Mouse (Mus musculus): Measurements from ENCODE around the gene Ccdc110. TPM values are rescaled to one million over a fixed set of nuclear protein-coding genes. Genes with fewer than 3 reads are reported as not detected.

The Ccdc110 gene
- 0.12 and 0.29 TPM in 2 replicates for polyA plus RNA-seq (2015; fragmentation: Nextera tagmentation; extraction: Ambion mirVana)

DNA sequence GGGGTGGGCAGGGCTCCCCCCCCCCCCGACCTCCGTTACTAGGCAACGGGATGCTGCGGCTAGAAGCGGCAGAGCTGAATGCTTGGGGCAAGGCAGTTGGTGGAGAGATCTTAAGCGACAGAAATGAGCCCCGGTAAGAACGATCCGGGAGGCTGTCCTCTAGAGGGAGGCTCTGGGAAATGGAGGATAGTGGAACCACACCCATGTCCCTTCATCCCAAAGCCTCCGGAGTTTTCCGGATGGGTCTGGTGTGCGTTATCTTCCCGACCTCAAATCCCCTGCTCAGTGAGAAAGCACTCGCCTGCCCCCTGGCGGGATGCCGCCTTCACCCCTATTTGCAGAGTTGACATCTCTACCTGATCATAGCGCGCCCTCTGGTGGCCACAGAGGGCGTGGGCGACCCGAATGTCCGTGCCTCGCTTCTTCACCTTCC lies at the start of gene Ccdc110:
Gene Ccdc110 (plus strand): TSS at position 38 of the 433 bp plus-strand sequence.
- Histone ChIP-seq H3K27ac (no peak within 1 kb of the TSS), H3K4me3 (peak within 1 kb of the TSS; percentile 43), H3K4me1 (peaks cover 6% of the 10 kb centered on the region; the same call in 1 of the 2 replicates), H3K4me2 (peak within 1 kb of the TSS; percentile 71), H3K9me3 (no peaks in the 10 kb centered on the region), H3K27me3 (replicated peaks) (no peaks in the 10 kb centered on the region), H3K36me3 (replicated peaks) (no peaks in the 10 kb centered on the region), H3K9ac (peak within 1 kb of the TSS; percentile 27; the same call in 1 of the 2 replicates)
- peak; percentile 95 for ATAC-seq (replicated peaks)
- WGBS, result under 1% methylated on average over 23 of the region's 23 CpGs

GRCm38 (mm10) chr8:45885202-45885685 lies 49.2 kb upstream of the Ccdc110 start, which contains the start of gene Pdlim3:
TSS of gene Pdlim3 (plus strand) at chr8:45885461.
- Histone ChIP-seq H3K4me2 (peak within 1 kb of the TSS; percentile 90), H3K36me3 (replicated peaks) (no peaks in the 10 kb centered on the region), H3K27me3 (replicated peaks) (peaks cover 5% of the 10 kb centered on the region; the same call in 1 of the 2 replicates), H3K9me3 (no peaks in the 10 kb centered on the region), H3K4me3 (peak within 1 kb of the TSS; percentile 38), H3K4me1 (peaks cover 15% of the 10 kb centered on the region), H3K27ac (no peak within 1 kb of the TSS), H3K9ac (peak within 1 kb of the TSS; percentile 21; the same call in 1 of the 2 replicates)
- ATAC-seq (replicated peaks), result peak; percentile 75
- 2% methylated on average over 22 of the region's 22 CpGs for whole genome bisulfite sequencing

- 43% methylated on average over 2 of the region's 2 CpGs for WGBS
- Histone ChIP-seq H3K27ac (no peak overlapping the region), H3K9me3 (no peaks in the 10 kb centered on the region), H3K9ac (peak overlapping the region; percentile 21; the same call in 1 of the 2 replicates), H3K4me1 (peaks cover 15% of the 10 kb centered on the region), H3K4me3 (peak overlapping the region; percentile 38), H3K4me2 (peak overlapping the region; percentile 90), H3K27me3 (replicated peaks) (peaks cover 5% of the 10 kb centered on the region; the same call in 1 of the 2 replicates), H3K36me3 (replicated peaks) (no peaks in the 10 kb centered on the region)
- ATAC-seq (replicated peaks), result 0 out of 2 replicates have a peak, but pooled peaks have one; percentile 21
Observed at GRCm38 (mm10) chr8:45885775-45886174, 48.6 kb upstream of the Ccdc110 start.

DNA sequence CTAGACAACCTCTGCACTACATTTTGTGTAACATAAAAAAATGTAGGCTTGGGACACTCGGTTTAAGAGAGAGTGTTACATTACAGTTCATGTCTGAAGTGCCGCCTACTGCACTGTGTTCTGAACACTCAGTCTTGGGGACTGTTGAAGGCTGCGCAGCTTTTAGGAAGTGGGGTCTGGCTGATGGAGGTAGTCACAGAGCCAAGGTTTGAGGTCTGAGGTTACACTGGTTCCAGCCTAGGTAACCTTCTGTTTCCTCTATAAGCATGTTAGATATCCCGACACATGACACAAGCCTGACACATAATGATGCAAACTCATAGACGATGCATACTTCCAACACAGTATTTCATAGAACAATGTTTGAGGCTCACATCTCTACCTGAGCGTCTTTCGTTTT lies 44.7 kb upstream of the Ccdc110 start:
- Histone ChIP-seq H3K9ac (no peak overlapping the region), H3K9me3 (no peaks in the 10 kb centered on the region), H3K27me3 (replicated peaks) (peaks cover 5% of the 10 kb centered on the region; the same call in 1 of the 2 replicates), H3K4me2 (no peak overlapping the region), H3K4me1 (peaks cover 10% of the 10 kb centered on the region), H3K4me3 (no peak overlapping the region), H3K36me3 (replicated peaks) (no peaks in the 10 kb centered on the region), H3K27ac (no peak overlapping the region)
- no peak for ATAC-seq (replicated peaks)
- WGBS, result 95% methylated on average over 7 of the region's 7 CpGs

DNA sequence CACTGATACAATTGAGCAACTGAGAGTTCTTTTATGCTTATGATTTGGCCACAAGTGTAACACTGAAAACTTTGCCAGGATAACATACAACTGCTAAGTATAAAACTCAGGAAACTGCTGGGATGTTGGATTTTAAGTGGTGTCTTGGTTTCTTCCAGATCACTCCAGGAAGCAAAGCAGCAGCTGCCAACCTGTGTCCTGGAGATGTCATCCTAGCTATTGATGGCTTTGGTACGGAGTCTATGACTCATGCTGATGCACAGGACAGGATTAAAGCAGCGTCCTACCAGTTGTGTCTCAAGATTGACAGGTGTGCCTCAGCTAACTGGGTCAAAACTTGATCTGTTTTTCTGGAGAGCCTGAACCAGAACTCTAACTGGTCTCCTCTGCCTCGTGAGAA lies 37.8 kb upstream of the Ccdc110 start:
- WGBS, result 93% methylated on average over 3 of the region's 3 CpGs
- no peak overlapping the region for H3K9ac ChIP-seq
- no peaks in the 10 kb centered on the region for H3K4me1 ChIP-seq
- H3K27me3 ChIP-seq (replicated peaks), result no peaks in the 10 kb centered on the region
- H3K4me2 ChIP-seq, result no peak overlapping the region
- no peaks in the 10 kb centered on the region for H3K9me3 ChIP-seq
- H3K4me3 ChIP-seq, result no peak overlapping the region
- no peaks in the 10 kb centered on the region for H3K36me3 ChIP-seq (replicated peaks)
- ATAC-seq (replicated peaks), result no peak
- no peak overlapping the region for H3K27ac ChIP-seq

- Histone ChIP-seq H3K27ac (no peak overlapping the region), H3K36me3 (replicated peaks) (no peaks in the 10 kb centered on the region), H3K4me2 (no peak overlapping the region), H3K4me1 (no peaks in the 10 kb centered on the region), H3K9me3 (no peaks in the 10 kb centered on the region), H3K9ac (no peak overlapping the region), H3K4me3 (no peak overlapping the region), H3K27me3 (replicated peaks) (no peaks in the 10 kb centered on the region)
- WGBS, result 48% methylated on average over 3 of the region's 3 CpGs
- 0 out of 2 replicates have a peak, but pooled peaks have one; percentile 50 for ATAC-seq (replicated peaks)
Observed at GRCm38 (mm10) chr8:45899783-45900182, 34.6 kb upstream of the Ccdc110 start.

DNA sequence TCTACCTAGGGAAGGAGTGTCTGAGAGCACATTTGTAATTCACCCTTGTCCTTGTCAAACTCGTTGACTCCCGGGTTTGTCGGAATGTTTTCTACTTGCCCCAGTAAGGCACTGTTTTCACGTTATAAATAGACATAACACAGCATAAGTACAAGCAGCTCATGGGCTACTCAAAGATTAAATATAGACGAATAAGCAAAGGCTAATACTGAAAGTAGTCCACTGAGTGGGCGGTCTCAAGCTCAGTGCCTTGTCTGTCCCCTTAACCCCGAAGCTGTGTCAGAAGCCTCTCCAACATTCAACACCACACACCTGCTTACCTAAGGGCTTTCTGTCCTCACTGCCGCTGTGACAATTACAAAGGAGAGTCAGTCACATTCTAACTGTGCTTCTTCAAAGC lies 32.8 kb upstream of the Ccdc110 start:
- Histone ChIP-seq H3K27ac (no peak overlapping the region), H3K9me3 (no peaks in the 10 kb centered on the region), H3K4me3 (no peak overlapping the region), H3K36me3 (replicated peaks) (no peaks in the 10 kb centered on the region), H3K4me1 (no peaks in the 10 kb centered on the region), H3K27me3 (replicated peaks) (no peaks in the 10 kb centered on the region), H3K4me2 (no peak overlapping the region), H3K9ac (no peak overlapping the region)
- 69% methylated on average over 8 of the region's 8 CpGs for WGBS
- no peak for ATAC-seq (replicated peaks)

DNA sequence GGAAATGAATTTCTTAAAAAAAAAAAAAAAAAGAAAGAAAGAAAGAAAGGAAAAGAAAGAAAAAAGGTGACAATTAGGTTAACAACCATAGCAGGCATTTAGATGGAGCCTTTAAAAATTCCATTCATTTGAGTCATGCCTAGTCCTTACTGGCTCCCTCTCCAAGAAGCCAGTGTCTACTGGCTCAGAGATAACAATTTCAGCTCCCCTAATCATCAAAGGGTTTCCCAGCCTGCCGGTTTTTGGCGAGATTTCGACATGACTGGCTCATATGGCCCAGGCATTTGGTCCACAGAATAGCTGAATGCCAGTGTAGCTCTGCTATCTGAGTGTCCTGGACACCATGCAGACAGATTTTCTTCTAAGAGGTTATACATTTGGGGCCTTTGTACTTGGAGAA lies 30.8 kb upstream of the Ccdc110 start:
- WGBS, result 42% methylated on average over 3 of the region's 3 CpGs
- no peak for ATAC-seq (replicated peaks)

GRCm38 (mm10) chr8:45905591-45906250 lies 28.7 kb upstream of the Ccdc110 start:
- H3K4me1 ChIP-seq, result 0 out of 2 replicates have a peak, but pooled peaks cover 2% of the 10 kb centered on the region
- no peak overlapping the region for H3K27ac ChIP-seq
- no peak overlapping the region for H3K9ac ChIP-seq
- no peak for ATAC-seq (replicated peaks)
- H3K27me3 ChIP-seq (replicated peaks), result no peaks in the 10 kb centered on the region
- 70% methylated on average over 7 of the region's 7 CpGs for WGBS
- H3K36me3 ChIP-seq (replicated peaks), result no peaks in the 10 kb centered on the region
- H3K9me3 ChIP-seq, result no peaks in the 10 kb centered on the region
- no peak overlapping the region for H3K4me2 ChIP-seq
- H3K4me3 ChIP-seq, result no peak overlapping the region

More for the DNA sequence above, 30.8 kb upstream of the Ccdc110 start:
- no peak overlapping the region for H3K27ac ChIP-seq
- H3K36me3 ChIP-seq (replicated peaks), result no peaks in the 10 kb centered on the region
- 0 out of 2 replicates have a peak, but pooled peaks cover 2% of the 10 kb centered on the region for H3K4me1 ChIP-seq
- H3K9me3 ChIP-seq, result no peaks in the 10 kb centered on the region
- no peaks in the 10 kb centered on the region for H3K27me3 ChIP-seq (replicated peaks)
- H3K4me3 ChIP-seq, result no peak overlapping the region
- H3K9ac ChIP-seq, result no peak overlapping the region
- H3K4me2 ChIP-seq, result no peak overlapping the region

GRCm38 (mm10) chr8:45906251-45906619 lies 28.2 kb upstream of the Ccdc110 start:
- Histone ChIP-seq H3K27me3 (replicated peaks) (no peaks in the 10 kb centered on the region), H3K4me1 (0 out of 2 replicates have a peak, but pooled peaks cover 2% of the 10 kb centered on the region), H3K36me3 (replicated peaks) (no peaks in the 10 kb centered on the region), H3K4me3 (no peak overlapping the region), H3K27ac (no peak overlapping the region), H3K9me3 (no peaks in the 10 kb centered on the region), H3K4me2 (no peak overlapping the region), H3K9ac (no peak overlapping the region)
- 80% methylated on average over 4 of the region's 4 CpGs for WGBS
- no peak for ATAC-seq (replicated peaks)

- 89% methylated on average over 11 of the region's 11 CpGs for WGBS
- H3K9me3 ChIP-seq, result no peaks in the 10 kb centered on the region
- no peaks in the 10 kb centered on the region for H3K27me3 ChIP-seq (replicated peaks)
- no peak overlapping the region for H3K27ac ChIP-seq
- ATAC-seq (replicated peaks), result no peak
- H3K4me3 ChIP-seq, result no peak overlapping the region
- H3K36me3 ChIP-seq (replicated peaks), result no peaks in the 10 kb centered on the region
- H3K4me1 ChIP-seq, result no peaks in the 10 kb centered on the region
- no peak overlapping the region for H3K4me2 ChIP-seq
- H3K9ac ChIP-seq, result no peak overlapping the region
Observed at GRCm38 (mm10) chr8:45913707-45914106, 20.7 kb upstream of the Ccdc110 start.

GRCm38 (mm10) chr8:45916496-45916895 lies 17.9 kb upstream of the Ccdc110 start:
- Histone ChIP-seq H3K4me1 (no peaks in the 10 kb centered on the region), H3K36me3 (replicated peaks) (no peaks in the 10 kb centered on the region), H3K4me2 (no peak overlapping the region), H3K27me3 (replicated peaks) (no peaks in the 10 kb centered on the region), H3K9ac (no peak overlapping the region), H3K27ac (no peak overlapping the region), H3K4me3 (no peak overlapping the region), H3K9me3 (no peaks in the 10 kb centered on the region)
- ATAC-seq (replicated peaks), result no peak
- WGBS, result 87% methylated on average over 3 of the region's 3 CpGs

All from midbrain, embryonic 15.5 days (tissue).